Mouse (Mus musculus) inflammation-experienced regulatory T-cells (primary cell): ENCODE results near the gene Pafah1b2. TPM values are rescaled to one million over a fixed set of nuclear protein-coding genes. Genes with fewer than 3 reads are reported as not detected.

ENCODE experiments used
- polyA plus RNA-seq, 2 experiments: library from polyadenylated mRNA; unstranded; fragments of 100-300 nt; shearing (Covaris generic); gene quantifications; one replicate each; pipeline ENCODE4 v1.2.1; 2017

Gene Pafah1b2
- polyA plus RNA-seq: 10 to 100 TPM; 80.7 to 82.9 TPM

DNA sequence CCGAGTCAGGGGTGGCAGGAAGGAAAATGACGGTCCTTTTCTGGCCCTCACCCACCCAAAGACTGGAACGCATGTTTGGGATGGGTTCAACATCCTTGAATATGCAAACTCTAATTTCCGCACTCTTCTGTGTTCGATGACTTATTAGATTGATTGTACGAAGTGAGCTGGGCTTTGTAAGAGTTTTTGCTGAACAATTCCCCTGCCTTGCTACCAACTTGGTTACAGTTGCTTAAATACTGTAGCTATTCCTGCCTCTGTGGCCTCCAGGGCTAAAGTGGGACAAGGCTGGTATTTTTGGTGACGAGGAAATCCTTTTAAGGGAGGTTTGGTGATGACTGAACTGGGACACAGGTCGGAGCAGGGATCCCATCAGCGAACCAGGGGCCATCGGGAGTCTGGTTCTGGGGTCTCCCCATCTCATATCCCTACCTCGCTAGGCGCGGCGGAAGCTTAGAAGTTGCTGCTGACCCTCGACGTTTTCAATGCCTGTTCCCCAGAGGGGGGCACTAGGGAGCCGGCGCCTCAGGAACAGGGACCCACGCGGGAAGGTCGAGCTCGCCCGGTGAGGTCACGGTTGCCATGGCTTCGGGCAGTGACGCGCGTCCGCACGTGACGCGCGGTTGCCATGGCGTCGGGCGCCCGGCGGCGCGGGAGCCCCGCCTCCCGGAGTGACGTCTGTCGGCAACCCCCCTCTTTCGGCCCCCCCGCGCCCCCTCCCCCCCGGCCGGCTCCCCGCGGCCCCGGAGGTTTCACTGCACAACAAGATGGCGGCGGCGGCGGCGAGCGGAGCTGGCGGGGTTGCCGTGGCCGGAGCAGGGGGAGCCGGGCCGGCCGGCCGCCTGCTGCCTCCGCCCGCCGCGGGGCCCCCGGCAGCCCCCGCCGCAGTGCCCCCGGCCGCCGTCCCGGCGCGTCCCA lies at the start of gene Pafah1b2, which contains the start of gene Sik3:
Pafah1b2 (minus strand) TSS at position 600 of the 918 bp plus-strand sequence.
Sik3 (plus strand) TSS at position 730 of the 918 bp plus-strand sequence.

DNA sequence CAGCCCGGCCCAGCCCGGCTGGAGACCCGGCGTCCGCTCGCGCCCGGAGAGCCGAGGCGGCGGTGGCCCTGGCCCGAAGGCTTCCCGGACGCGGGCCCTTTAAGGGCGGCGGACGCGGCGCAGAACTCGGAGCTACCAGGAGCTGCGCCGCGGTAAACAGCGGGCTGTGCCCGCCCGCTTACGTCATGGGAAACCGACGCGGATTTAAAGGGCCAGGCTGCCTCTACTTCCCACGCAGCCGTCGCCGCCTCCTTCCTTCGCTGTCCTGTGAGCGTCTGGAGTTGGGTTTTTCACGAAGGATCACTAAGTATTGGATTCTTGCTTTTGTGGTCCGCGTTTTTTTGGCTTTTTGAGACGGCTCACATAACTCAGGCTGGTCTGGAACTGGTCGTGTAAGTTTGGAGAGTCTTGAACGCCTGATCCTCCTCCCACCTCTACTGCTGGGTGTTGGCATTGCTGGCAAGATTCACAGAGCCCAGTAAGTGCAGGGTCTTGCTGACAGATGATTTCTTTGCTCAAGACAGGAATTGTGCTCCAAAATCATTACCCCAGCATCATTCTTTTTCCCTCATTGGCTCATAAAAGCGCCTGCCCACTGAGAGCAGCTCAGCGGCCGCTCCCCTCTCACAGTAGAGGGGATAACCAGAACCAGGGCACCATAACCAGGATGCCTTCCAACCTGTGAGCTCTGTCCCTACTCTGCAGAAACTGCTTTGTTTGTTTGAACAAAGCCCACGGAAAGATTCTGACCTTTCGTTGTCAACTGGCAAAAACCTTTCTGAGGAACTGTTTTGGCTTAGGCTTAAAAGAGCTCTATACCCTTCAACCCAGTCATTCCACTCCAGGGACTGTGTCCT lies 57.2 kb downstream of the Pafah1b2 start, which contains the start of gene Sidt2:
Sidt2 (minus strand) TSS at position 152 of the 857 bp plus-strand sequence.

GRCm38 (mm10) chr9:45935628-45936210 lies 76.8 kb downstream of the Pafah1b2 start, which contains the start of gene Tagln:
Gene Tagln (minus strand): TSS chr9:45936058.

Other genes with a start within 250 kb of the Pafah1b2 start
- gene Cep164, start 184.0 kb downstream of the Pafah1b2 start, polyA plus RNA-seq: 10 to 100 TPM; 17.1 TPM
- gene Bace1, start 174.1 kb downstream of the Pafah1b2 start, polyA plus RNA-seq: 1 to 10 TPM; 4.0 to 7.9 TPM
- 10 to 100 TPM; 40.7 to 56.3 TPM for gene Pcsk7, start 106.2 kb downstream of the Pafah1b2 start, polyA plus RNA-seq
- 10 to 100 TPM; 35.3 to 38.2 TPM for gene Rnf214, start 105.8 kb downstream of the Pafah1b2 start, polyA plus RNA-seq
- 1 to 10 TPM; 1.6 to 3.6 TPM for gene Tagln, start 76.6 kb downstream of the Pafah1b2 start, polyA plus RNA-seq
- gene Sidt2, start 57.4 kb downstream of the Pafah1b2 start, polyA plus RNA-seq: 100 to 1,000 TPM; 190 to 213 TPM
- gene Sik3, start 130 bp upstream of the Pafah1b2 start, polyA plus RNA-seq: 10 to 100 TPM; 20.8 to 34.2 TPM
- gene Apoa1, start 215.9 kb upstream of the Pafah1b2 start, polyA plus RNA-seq: 1 to 10 TPM in 1 of 2 experiments, not detected in 1; 1.5 TPM
- gene Apoc3, start 222.9 kb upstream of the Pafah1b2 start, polyA plus RNA-seq: not detected
- gene Apoa4, start 228.0 kb upstream of the Pafah1b2 start, polyA plus RNA-seq: under 1 TPM in 1 of 2 experiments, not detected in 1; 0.13 TPM